Mouse (Mus musculus) heart, adult 18-20 months (tissue): ENCODE measurements at regions not wholly inside any gene's neighbourhood (a gene's known extent, or its start where the extent isn't known, plus 50 kb on each side); places are given as distances from the start of the nearest gene placed in this dataset.

ENCODE experiments used
- DNase-seq, 2 experiments: peaks; one replicate each; pipeline ENCODE4 v3.0.0; 2021 to 2022; ENCODE audit warnings: mixed read lengths in 1 of 2

DNA sequence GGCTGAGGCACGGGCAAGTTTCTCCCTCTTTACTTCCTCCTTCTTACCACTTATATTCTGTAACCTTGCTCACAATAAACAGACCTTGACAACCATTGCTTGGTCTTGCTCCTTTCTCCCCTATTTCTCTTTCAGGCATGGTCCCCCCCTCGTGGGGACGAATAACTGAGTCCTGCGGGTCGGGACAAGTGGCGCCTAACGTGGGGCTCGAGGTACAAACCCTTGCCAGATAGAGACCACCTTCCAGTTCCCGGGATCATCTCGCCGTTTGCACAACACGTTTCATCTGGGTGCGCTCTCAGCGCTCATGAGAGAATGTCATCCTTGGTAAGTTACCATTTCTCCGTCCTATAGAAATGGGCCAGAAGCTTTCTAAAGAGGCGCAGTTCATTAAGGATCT lies 79.6 kb upstream of the Foxn3 start:
- DNase-seq = no peak

GRCm38 (mm10) chr12:99642131-99642895 lies 78.9 kb upstream of the Foxn3 start:
- DNase-seq = no peak

- peak; percentile 13 to 51 for DNase-seq
These were observed 77.9 kb upstream of the Foxn3 start for GRCm38 (mm10) chr12:99641278-99641677.

GRCm38 (mm10) chr12:99640214-99641151 lies 77.1 kb upstream of the Foxn3 start:
- DNase-seq = peak; percentile 28 to 65

DNA sequence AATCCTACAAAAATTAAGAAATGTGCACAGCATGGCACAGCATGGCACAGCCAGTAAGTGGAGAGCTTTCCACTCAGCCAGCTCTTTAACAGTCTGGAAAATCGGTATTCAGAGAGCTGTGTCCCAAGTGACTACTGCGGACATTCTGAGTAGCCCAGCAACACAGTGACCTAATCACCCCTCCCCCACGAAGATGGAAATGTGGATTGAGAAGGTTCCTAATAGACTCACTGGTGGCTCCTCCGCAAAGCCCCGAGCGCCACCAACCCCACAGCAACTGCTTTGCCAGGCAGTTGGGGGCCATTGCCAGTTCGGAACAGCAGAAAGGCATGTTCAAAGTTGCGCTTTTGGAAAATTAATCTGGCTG lies 76.4 kb upstream of the Foxn3 start:
- peak in 1 of 2 experiments; percentile 25 for DNase-seq

- no peak for DNase-seq
These were observed 75.7 kb upstream of the Foxn3 start for GRCm38 (mm10) chr12:99639118-99639517.

GRCm38 (mm10) chr12:99637986-99638385 lies 74.6 kb upstream of the Foxn3 start:
- no peak for DNase-seq

- DNase-seq = no peak
These were observed 72.9 kb upstream of the Foxn3 start for GRCm38 (mm10) chr12:99636234-99636633.

GRCm38 (mm10) chr12:99635361-99635760 lies 72.0 kb upstream of the Foxn3 start:
- DNase-seq = no peak

DNA sequence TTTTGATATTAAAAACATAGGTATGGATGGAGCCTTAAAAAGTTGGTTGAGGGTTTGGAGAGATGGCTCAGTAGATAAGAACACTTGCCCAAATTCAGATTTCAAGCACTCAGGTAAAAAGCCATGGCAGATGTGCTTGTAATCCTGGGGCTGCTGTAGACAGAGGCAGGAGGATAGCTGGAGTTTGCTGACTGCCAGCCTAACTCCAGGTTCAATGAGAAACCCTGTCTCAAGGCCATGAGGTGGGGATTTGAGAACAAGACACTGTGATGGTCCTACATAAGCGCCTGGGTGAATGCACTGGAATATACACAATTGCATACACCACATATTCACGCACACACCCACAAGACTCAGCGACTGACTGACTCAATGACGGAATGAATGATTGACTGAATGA lies 71.3 kb upstream of the Foxn3 start:
- no peak for DNase-seq

GRCm38 (mm10) chr12:99633678-99634077 lies 70.3 kb upstream of the Foxn3 start:
- DNase-seq = no peak

GRCm38 (mm10) chr12:99632988-99633387 lies 69.6 kb upstream of the Foxn3 start:
- no peak for DNase-seq

DNA sequence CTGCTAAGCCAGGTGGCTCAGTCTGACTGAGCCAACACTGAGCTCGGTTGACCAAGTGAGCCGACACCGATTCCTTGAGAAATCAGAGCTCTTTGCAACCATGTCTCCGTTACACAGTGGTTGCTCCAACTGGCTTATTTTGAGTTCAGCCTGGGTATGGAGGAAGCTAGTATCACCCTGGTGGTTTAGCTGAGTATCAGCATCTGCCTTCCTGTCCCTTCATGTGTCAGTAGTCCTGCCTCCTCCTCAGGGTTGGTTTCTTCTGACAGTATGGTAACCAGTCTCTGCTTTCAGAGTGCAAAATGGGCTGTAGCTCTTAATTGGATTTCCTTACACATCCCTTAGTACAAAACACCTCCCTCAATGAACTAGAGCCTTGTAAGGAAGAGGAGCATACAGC lies 66.2 kb upstream of the Foxn3 start:
- DNase-seq = no peak

DNA sequence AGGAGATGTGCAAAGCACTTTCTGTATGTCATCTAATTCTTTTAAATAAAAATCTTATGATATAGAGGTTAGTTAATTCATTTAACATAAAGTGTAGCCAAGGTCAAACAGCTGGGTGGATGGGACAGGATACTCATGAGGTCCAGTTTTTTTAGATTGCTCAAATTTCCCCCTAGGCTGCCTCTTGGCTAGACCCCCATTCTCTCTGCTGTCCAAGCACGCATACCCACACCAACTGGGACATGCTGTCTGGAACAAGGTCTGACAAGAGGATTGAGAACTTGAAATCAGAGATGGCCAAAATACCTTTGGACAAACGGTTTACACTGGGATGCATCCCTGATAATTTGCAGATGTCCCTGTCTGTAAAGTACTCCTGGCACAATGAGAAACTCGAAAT lies 65.0 kb upstream of the Foxn3 start:
- no peak for DNase-seq

DNA sequence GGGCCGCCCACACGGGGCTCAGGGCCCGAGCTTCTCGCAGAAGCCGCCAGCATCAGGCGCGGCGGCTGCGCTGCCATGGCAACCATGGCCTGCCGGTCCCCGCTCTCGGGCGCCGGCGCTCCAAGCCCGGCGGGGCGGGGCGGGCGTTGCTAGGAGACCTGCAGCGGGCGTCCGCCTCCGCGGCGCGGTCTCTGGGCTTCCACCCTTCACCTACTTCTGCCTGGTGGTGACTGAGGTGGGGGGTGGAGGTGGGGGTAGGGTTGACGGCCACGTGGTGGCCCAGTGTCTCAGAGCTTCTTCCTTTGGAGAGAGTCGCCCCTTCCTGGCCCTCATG lies 64.5 kb upstream of the Foxn3 start:
- peak in 1 of 2 experiments; percentile 96 for DNase-seq

DNA sequence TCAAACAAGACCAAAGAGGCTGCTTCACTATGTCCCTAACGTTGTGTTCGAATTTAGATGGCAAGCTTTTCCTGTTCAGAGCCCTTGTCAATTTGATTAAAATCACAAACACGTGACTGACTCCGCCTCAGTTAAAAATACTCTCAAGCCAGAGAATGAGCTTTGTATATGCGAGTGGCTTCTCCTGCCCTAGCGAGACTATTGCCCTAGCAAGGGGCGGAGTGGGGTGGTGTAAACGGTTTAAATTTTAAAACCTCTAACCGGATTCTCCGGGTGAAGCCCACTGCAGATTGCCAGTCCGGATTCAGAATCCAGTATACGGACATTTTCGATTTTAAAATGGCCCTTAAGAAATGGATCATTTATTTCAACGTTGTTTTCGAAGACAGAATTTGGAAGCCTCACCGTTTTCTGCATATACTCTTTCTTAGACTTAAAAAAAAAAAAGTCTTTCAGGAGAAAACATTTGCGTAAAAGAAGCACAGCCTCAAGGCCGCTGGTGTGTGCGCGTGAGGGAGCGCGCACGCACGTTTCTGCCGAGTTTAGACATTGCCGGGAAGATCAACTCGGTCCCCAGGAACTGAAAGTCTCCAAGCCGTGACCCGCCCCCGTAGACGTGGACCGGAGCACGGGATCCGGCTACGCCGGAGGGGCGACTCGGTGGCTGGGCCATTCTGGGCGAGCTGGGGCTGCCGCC lies 64.0 kb upstream of the Foxn3 start:
- peak; percentile 43 to 92 for DNase-seq

- DNase-seq = no peak
These were observed 62.8 kb upstream of the Foxn3 start for GRCm38 (mm10) chr12:99626147-99626546.

DNA sequence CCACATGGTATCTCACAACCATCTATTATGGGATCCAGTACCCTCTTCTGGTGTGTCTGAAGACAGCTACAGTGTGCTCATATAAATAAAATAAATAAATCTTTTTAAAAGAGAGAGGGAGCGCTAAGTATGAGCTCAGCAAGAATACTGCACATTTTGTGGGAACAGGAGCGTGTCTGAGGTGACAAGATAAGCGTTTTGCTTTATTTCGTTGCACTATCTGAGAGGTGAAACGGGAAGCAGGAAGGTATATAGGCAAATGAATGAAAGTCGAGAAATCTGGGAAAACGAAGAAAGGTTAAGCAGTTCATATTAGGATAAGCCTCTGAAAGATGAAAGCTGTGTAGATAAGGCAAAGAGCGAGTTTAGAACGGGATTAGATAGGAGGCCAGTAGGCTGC lies 61.7 kb upstream of the Foxn3 start:
- no peak for DNase-seq

DNA sequence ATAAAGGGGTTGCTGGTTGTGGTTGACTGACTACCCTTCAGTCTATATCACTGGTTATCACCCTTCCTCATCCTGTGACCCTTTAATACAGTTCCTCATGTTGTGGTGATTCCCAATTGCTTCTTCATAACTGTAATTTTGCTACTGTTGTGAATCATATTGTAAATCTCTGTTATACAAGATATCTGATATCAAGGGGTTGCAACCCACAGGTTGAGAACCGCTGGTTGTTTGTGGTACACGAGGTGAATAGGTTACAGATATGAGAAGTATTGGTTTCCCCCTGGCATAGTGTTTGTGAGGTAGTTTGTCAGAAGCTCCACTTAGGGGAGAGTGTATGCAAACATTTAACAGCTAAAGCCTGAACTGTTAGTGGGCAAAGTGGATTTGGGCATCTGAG lies 58.9 kb upstream of the Foxn3 start:
- DNase-seq = no peak

DNA sequence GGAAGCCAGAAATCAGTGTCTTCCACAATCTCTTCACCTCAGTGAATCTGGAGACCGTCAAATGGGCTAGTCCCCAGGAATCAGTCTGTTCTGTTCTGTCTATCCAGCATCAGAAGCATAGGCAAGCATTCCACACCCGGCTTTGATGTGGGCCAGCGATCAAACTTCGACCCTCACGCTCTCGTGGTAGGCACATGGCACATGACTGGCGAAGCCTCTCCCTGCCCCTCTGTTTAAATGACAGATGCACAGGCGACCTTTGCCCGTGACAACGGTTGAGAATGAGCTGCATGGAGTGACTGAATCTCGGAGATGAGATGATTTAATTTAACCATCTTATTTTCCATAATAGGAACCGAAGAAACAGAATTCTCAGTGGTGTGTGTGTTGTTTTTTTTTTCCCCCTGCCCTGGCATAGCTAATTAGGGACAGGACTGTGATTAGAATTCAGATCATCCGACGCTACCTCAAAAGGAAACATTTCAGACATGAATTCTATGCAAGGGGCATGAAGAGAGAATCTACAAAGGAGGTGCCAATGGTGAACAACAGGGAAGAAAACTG lies 53.9 kb upstream of the Foxn3 start:
- DNase-seq = no peak

DNA sequence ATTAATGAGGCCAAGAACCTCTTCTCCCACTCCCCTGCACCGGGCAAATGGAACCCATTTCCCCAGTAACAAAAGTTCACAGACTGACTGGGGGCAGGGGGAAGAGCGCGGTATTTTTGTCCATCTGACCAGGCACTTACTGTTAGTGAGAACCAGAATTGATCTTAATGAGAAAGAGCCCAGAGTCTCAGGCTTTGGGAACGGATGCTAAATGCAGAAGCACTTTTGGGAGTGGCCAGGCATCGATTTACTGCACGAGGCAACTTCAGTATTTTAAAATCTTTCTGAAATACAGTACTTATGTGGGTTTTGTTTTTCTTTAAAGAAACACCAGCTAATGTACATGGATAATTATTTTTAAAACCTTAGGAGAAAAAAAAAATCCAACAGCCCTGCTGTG lies 51.0 kb upstream of the Foxn3 start:
- no peak for DNase-seq
